Mouse (Mus musculus) stomach, embryonic 14.5 days (tissue): ENCODE data around the gene Rad54l2. TPM values are rescaled to one million over a fixed set of nuclear protein-coding genes. Genes with fewer than 3 reads are reported as not detected.

Experiments
- ATAC-seq: fragments of 200-750 bp; cut with Nextera tagmentation; 2 replicates; pipeline ENCODE4 v1.8.0; 2017; ENCODE audit warnings: low read depth, moderate TSS enrichment; ENCODE audit not compliant: insufficient number of reproducible peaks, insufficient read depth, low FRiP score
- H3K27ac ChIP-seq: fragments of 300-500 bp; sonication (generic); 2 replicates; pipeline ENCODE4 v1.5.1; 2014; ENCODE audit warnings: mild to moderate bottlenecking, low read length, moderate library complexity, mixed read lengths
- H3K27me3 ChIP-seq: fragments of 300-500 bp; sonication (generic); 2 replicates; pipeline ENCODE4 v1.6.1; 2014; ENCODE audit warnings: low read length, control low read depth, mixed read lengths; ENCODE audit not compliant: control insufficient read depth, insufficient read depth
- H3K36me3 ChIP-seq: fragments of 300-500 bp; sonication (generic); 2 replicates; pipeline ENCODE4 v1.6.1; 2014; ENCODE audit warnings: mild to moderate bottlenecking, control low read depth, low read length, moderate library complexity, mixed read lengths; ENCODE audit not compliant: control insufficient read depth, insufficient read depth
- H3K4me1 ChIP-seq: fragments of 300-500 bp; sonication (generic); 2 replicates; pipeline ENCODE4 v1.6.1; 2014; ENCODE audit warnings: low read length, control low read depth, mixed read lengths; ENCODE audit not compliant: control insufficient read depth, insufficient read depth
- H3K4me2 ChIP-seq: fragments of 300-500 bp; sonication (generic); replicated peaks from 2 replicates; pipeline ENCODE4 v1.6.1; 2014; ENCODE audit warnings: low read depth, low read length, control low read depth
- H3K4me3 ChIP-seq: fragments of 300-500 bp; sonication (generic); 2 replicates; pipeline ENCODE4 v1.5.1; 2014; ENCODE audit warnings: low read depth, low read length, control low read depth
- H3K9ac ChIP-seq: fragments of 300-500 bp; sonication (generic); replicated peaks from 2 replicates; pipeline ENCODE4 v1.6.1; 2014; ENCODE audit warnings: low read depth, mild to moderate bottlenecking, control low read depth, low read length, moderate library complexity, mixed read lengths
- H3K9me3 ChIP-seq: fragments of 300-500 bp; sonication (generic); 2 replicates; pipeline ENCODE4 v1.6.1; 2016; ENCODE audit warnings: low read depth, low read length, control low read depth; ENCODE audit not compliant: control insufficient read depth
- WGBS: fragments of 180-500 bp; shearing (Covaris S2); extraction: QIAGEN DNeasy Blood & Tissue Kit; methylation state at CpG from one replicate; pipeline ENCODE4 v1.1.7; 2014; 5-methylcytosine and 5-hydroxymethylcytosine counted together
- polyA plus RNA-seq: library from polyadenylated mRNA; unstranded; fragments of >200 nt; fragmentation: Nextera tagmentation; extraction: Ambion mirVana; gene quantifications from 2 replicates; pipeline ENCODE4 v1.2.1, GENCODE M21; 2014

The Rad54l2 gene
- polyA plus RNA-seq, 1 experiment from 2014 or later: 6.6 TPM

GRCm38 (mm10) chr9:106738199-106738985, 50.6 kb downstream of the Rad54l2 start:
- Histone ChIP-seq H3K4me2 (no peak overlapping the region), H3K9me3 (no peaks in the 10 kb centered on the region), H3K4me3 (no peak overlapping the region), H3K9ac (no peak overlapping the region), H3K27me3 (no peaks in the 10 kb centered on the region), H3K4me1 (no peaks in the 10 kb centered on the region), H3K27ac (no peak overlapping the region), H3K36me3 (no peaks in the 10 kb centered on the region)
- WGBS: 93% methylated on average over 2 of the region's 2 CpGs
- no peak for ATAC-seq

- Histone ChIP-seq H3K27me3 (no peaks in the 10 kb centered on the region), H3K9me3 (no peaks in the 10 kb centered on the region), H3K27ac (no peak overlapping the region), H3K36me3 (no peaks in the 10 kb centered on the region), H3K9ac (no peak overlapping the region), H3K4me1 (no peaks in the 10 kb centered on the region), H3K4me3 (no peak overlapping the region), H3K4me2 (no peak overlapping the region)
- no peak for ATAC-seq
- 77% methylated on average over 2 of the region's 2 CpGs for WGBS
Observed at GRCm38 (mm10) chr9:106733690-106734089, 55.3 kb downstream of the Rad54l2 start.

- no peak for ATAC-seq
Observed at GRCm38 (mm10) chr9:106729416-106729815, 59.6 kb downstream of the Rad54l2 start.

GRCm38 (mm10) chr9:106726891-106727290, 62.1 kb downstream of the Rad54l2 start:
- no peaks in the 10 kb centered on the region for H3K36me3 ChIP-seq
- H3K4me2 ChIP-seq: no peak overlapping the region
- H3K9ac ChIP-seq: no peak overlapping the region
- no peaks in the 10 kb centered on the region for H3K9me3 ChIP-seq
- no peak overlapping the region for H3K27ac ChIP-seq
- H3K4me1 ChIP-seq: no peaks in the 10 kb centered on the region
- no peak for ATAC-seq
- no peaks in the 10 kb centered on the region for H3K27me3 ChIP-seq
- whole genome bisulfite sequencing: 82% methylated on average over 1 of the region's 1 CpGs
- no peak overlapping the region for H3K4me3 ChIP-seq

More at GRCm38 (mm10) chr9:106729416-106729815, 59.6 kb downstream of the Rad54l2 start:
- H3K27ac ChIP-seq: no peak overlapping the region
- no peaks in the 10 kb centered on the region for H3K27me3 ChIP-seq
- 86% methylated on average over 2 of the region's 2 CpGs for WGBS
- H3K36me3 ChIP-seq: no peaks in the 10 kb centered on the region
- no peaks in the 10 kb centered on the region for H3K4me1 ChIP-seq
- no peak overlapping the region for H3K4me2 ChIP-seq
- no peaks in the 10 kb centered on the region for H3K9me3 ChIP-seq
- H3K4me3 ChIP-seq: no peak overlapping the region
- H3K9ac ChIP-seq: no peak overlapping the region

GRCm38 (mm10) chr9:106725435-106725834, 63.6 kb downstream of the Rad54l2 start:
- no peaks in the 10 kb centered on the region for H3K4me1 ChIP-seq
- no peak overlapping the region for H3K9ac ChIP-seq
- no peaks in the 10 kb centered on the region for H3K36me3 ChIP-seq
- no peaks in the 10 kb centered on the region for H3K9me3 ChIP-seq
- no peak overlapping the region for H3K4me2 ChIP-seq
- 92% methylated on average over 2 of the region's 2 CpGs for WGBS
- H3K27ac ChIP-seq: no peak overlapping the region
- H3K4me3 ChIP-seq: no peak overlapping the region
- no peak for ATAC-seq
- no peaks in the 10 kb centered on the region for H3K27me3 ChIP-seq

- no peaks in the 10 kb centered on the region for H3K9me3 ChIP-seq
- H3K4me2 ChIP-seq: no peak overlapping the region
- no peak overlapping the region for H3K27ac ChIP-seq
- H3K9ac ChIP-seq: no peak overlapping the region
- no peaks in the 10 kb centered on the region for H3K4me1 ChIP-seq
- H3K36me3 ChIP-seq: no peaks in the 10 kb centered on the region
- no peaks in the 10 kb centered on the region for H3K27me3 ChIP-seq
- no peak for ATAC-seq
- H3K4me3 ChIP-seq: no peak overlapping the region
- WGBS: 81% methylated on average over 1 of the region's 1 CpGs
Observed at GRCm38 (mm10) chr9:106724864-106725263, 64.1 kb downstream of the Rad54l2 start.

GRCm38 (mm10) chr9:106716729-106717128, 72.3 kb downstream of the Rad54l2 start:
- Histone ChIP-seq H3K27me3 (no peaks in the 10 kb centered on the region), H3K27ac (no peak overlapping the region), H3K4me1 (no peaks in the 10 kb centered on the region), H3K4me2 (no peak overlapping the region), H3K36me3 (peaks cover 38% of the 10 kb centered on the region), H3K9me3 (no peaks in the 10 kb centered on the region), H3K4me3 (no peak overlapping the region), H3K9ac (no peak overlapping the region)
- WGBS: 93% methylated on average over 4 of the region's 4 CpGs
- no peak for ATAC-seq

GRCm38 (mm10) chr9:106716232-106716631, 72.8 kb downstream of the Rad54l2 start:
- no peaks in the 10 kb centered on the region for H3K4me1 ChIP-seq
- no peak overlapping the region for H3K4me2 ChIP-seq
- peaks cover 41% of the 10 kb centered on the region for H3K36me3 ChIP-seq
- no peak overlapping the region for H3K9ac ChIP-seq
- 90% methylated on average over 2 of the region's 2 CpGs for WGBS
- no peak overlapping the region for H3K27ac ChIP-seq
- ATAC-seq: no peak
- H3K4me3 ChIP-seq: no peak overlapping the region
- H3K27me3 ChIP-seq: no peaks in the 10 kb centered on the region
- no peaks in the 10 kb centered on the region for H3K9me3 ChIP-seq

- Histone ChIP-seq H3K4me1 (no peaks in the 10 kb centered on the region), H3K4me2 (no peak overlapping the region), H3K9ac (no peak overlapping the region), H3K27me3 (no peaks in the 10 kb centered on the region), H3K9me3 (no peaks in the 10 kb centered on the region), H3K4me3 (no peak overlapping the region), H3K27ac (no peak overlapping the region), H3K36me3 (peaks cover 50% of the 10 kb centered on the region)
- no peak for ATAC-seq
- WGBS: 93% methylated on average over 2 of the region's 2 CpGs
Observed at GRCm38 (mm10) chr9:106712470-106712869, 76.5 kb downstream of the Rad54l2 start.
